Mouse (Mus musculus) left cerebral cortex, adult 9 months (tissue): ENCODE results near the gene Ywhae.
"Not testable (repeated sequence)": the region's sequence is repeated elsewhere in the genome, so short reads cannot be mapped to it uniquely, and the experiment has no call there.

Experiments used
- DNase-seq, 2 experiments: peaks; one replicate each; pipeline ENCODE4 v3.0.0; 2022; ENCODE audit warnings: low spot score in 2 of 2

Ywhae gene

DNA sequence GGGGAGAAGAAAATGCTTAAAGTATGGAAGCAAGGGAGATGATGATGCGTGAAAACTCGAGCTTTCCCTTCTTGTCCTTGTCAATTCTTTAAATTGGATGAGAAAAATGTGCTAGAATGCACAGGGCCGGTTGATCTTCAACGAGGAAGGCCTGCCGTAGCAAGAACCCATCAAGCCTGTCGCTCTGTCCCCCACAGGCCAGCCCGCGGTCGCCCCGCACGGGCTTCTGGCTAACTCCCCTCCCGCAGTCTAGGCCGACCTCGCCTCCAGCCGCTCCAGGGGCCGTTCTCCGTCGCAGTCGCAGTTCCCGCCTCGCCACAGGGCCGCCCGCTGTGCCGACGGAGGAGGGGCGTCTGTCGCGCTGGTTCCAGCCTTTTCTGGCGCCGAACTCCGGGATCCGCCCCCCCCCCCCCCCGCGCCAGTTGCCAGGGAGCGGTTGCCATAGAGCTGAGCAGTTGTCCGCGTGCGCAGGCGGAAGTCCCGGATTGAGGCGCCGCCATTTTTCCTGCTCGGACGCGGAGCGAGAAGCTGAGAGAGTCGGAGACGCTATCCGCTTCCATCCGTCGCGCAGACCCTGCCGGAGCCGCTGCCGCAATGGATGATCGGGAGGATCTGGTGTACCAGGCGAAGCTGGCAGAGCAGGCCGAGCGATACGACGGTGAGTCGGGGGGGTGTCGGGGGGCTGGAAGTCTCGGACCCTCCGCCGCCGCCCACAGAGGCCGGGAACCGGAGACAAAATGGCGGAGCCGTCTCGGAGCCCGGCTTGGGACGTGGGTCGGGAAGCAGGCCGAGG is at the start of gene Ywhae:
Gene Ywhae, plus strand, starts transcription at position 436 of the 793 bp plus-strand sequence.
- DNase-seq, result peak; percentile 47 to 88

DNA sequence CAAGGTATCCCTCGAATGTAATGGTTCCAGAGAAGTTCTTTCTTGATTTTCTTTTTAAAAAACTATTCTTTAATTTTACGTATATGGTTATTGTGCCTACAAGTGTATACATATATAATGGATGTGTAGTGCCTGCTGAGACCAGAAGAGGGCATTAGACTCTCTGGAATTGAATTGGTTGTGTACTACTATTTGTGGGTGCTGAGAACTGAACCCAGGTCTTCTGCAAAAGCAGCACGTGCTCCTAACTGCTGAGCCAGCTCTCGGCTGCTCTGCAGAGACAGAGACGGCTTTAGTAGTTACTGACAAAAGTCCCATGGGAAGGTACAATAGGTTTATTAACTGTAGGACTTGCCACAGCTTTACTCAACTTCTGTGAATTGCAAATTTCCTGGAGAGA is 48.2 kb upstream of the Ywhae start:
- DNase-seq, result no peak

DNA sequence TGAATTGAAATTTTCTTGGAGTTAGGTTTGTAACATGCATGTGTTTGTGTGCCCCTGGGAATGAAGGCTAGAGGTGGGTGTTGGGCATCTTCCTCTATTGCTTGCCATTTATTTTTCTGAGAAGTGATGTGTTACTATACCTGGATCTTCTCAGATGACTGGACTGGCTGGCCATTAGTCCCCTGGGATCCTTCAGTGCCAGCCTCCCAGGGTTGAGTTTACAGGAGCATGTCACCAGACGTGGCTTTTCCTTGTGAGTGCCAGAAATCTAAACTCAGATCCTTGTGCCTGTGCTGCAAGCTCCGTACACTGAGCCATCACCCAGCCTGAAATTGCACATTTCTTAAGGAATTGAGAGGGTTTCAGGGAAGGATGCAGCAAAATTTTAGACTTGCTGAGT is 47.7 kb upstream of the Ywhae start:
- no peak for DNase-seq

DNA sequence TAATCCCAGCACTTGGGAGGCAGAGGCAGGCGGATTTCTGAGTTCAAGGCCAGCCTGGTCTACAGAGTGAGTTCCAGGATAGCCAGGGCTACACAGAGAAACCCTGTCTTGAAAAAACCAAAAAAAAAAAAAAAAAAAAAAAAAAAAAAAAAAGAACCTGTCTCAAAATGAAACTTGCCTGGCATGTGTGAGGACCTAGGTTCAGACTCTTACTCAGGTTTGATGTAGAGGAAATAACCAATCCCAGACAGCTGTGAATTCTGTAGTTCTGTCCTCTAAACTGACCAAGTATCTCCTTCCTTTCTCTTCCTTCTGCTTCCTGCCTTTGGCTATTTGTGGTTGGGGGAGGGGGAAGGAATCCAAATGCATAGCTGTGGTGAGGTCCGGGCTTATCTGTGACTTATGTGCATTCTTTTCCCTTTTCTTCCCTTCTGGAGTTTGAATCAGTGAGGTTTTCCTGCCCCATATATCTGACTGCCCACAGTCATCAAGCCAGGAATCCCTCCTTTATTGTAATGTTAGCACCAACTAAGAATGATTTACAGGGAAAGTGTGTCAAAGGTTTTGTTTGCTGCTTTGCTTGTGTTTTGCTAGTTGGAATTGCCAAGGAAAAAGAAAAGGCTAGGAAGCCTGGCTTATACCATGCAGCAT is 45.2 kb upstream of the Ywhae start:
- DNase-seq, result no peak

DNA sequence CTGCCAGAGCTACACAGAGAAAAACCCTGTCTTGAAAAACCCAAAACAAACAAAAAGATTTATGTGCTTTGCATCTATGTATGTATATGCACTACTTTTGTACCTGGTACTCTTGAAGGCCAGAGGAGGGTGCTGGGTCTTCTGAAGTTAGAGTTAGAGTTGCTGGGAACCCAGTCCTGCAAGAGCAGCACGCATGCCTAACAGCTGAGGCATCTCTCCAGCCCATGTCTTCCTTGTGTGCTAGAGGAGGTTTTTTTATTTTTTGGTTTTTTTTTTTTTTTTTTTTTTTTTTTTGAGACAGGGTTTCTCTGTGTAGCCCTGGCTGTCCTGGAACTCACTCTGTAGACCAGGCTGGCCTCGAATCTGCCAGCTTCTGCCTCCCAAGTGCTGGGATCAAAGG is 44.5 kb upstream of the Ywhae start:
- no peak for DNase-seq

DNA sequence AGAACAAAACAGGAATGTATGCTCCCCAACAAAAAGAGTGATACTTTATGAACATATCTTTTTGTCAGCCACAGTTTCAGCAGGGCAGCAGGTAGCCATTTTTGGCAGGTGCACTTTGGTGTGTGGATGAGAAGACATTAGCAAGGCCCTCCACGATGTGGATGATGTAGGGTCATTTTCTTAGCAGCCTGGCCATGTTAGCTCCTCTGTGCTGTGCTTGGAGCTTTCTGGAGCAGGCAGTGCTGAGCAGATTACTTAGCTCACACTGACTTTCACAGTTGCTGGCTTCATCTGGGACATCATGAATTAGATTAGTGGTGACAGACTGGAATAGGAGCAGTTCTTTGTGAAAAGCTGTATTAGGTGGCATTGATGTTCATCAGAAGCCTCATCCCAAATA is 42.7 kb upstream of the Ywhae start:
- DNase-seq, result no peak

DNA sequence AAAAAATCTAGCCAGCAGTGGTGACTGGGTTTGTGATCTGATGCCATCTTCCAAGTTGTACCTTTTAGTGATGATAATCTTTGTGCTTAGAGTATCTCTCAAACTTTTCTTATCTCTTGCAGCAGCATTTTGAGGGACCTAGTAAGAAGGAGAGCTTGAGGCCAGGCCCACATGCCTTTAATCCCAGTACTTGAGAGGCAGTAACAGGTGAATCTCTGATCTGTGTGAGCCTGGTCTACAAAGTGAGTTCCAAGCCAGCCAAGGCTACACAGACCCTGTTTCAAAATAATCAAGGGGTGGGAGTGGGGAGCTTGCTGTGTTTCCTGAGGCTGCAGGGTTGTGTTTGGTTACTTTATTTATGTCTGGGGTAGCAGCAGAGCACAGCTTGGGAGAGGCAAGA is 41.6 kb upstream of the Ywhae start:
- no peak for DNase-seq

DNA sequence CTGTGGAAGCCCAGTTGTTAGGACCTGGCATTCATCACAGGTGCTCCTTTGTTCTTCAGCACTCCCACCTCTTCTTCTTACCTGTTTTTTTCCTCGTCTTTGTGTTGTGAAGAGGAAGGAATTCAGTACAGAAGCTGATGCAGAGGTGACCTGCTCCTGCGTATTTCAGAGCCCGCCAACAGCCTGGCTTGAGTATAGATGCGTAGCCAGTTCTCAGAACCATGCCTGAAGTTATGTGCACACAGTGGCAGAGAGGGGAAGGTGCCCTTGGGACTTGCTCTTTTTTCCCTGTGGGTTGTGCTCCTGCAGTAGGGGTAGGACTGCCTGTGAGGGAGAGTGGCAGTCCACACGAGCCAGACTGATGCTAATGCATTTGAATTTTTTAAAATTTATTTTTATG is 39.1 kb upstream of the Ywhae start:
- DNase-seq, result no peak

DNA sequence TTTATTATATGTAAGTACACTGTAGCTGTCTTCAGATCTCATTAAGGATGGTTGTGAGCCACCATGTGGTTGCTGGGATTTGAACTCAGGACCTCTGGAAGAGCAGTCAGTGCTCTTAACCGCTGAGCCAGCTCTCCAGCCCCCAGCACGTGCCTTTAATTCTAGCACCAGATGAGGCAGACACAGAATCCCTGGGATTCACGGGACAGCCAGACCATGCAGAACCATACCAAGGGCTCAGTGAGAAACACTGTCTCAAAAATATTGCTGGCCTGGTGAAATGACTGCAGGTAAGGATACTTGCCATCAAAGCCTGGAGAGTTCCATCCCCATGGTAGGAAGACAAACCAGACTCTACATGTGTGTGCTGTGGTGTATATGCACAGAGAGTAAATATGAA is 35.2 kb upstream of the Ywhae start:
- DNase-seq, result not testable (repeated sequence)

DNA sequence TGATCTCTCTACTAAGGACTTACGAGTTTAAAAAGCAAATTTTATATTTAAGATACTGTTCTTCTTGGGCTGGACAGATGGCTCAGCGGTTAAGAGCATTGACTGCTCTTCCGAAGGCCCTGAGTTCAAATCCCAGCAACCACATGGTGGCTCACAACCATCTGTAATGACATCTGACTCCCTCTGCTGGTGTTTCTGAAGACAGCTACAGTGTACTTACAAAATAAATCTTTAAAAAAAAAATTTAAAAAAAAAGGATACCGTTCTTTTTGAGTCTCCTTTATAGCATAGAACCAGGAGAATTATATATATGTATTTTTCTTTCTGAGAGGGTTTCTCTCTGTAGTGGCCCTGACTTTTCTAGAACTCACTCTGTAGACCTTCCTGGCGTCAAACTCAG is 32.1 kb upstream of the Ywhae start:
- DNase-seq, result no peak

DNA sequence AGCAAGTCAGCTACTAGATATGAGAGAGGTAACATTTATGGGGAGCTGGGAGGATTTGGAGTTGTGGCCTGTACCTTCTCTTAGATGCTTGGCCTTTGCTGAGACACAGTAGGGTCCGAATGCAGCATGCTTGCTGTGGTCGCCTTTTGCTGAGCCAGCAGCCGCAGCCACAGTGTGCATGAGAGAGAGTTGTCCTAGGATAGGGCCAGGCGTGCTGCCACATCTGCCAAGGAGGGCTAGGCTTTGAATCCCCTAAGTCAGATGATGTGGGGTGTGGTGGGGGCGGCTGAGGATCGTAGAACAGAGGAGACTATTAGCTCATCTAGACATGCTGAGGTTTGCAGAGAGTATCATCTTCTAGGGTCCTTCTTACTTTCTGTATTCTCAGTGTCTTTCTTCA is 29.9 kb upstream of the Ywhae start:
- no peak for DNase-seq

DNA sequence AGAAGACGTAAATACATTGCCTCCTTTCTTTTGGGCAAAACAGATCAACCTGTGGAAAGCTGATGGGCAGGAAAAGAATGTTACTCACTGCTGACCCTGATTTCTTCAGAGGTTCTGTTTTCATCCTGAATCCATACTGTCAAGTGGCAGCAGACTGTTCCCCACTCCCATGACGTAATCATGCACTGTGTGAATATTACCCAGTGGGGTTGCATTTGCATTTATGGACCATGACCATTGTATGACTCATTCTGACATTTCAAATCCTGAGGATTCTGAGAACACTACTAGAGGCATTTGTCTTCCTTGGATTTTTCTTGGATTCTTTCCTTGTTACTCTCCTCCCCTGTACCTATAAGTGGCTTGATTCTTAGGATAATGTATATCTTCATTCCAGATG is 28.9 kb upstream of the Ywhae start:
- DNase-seq, result no peak

DNA sequence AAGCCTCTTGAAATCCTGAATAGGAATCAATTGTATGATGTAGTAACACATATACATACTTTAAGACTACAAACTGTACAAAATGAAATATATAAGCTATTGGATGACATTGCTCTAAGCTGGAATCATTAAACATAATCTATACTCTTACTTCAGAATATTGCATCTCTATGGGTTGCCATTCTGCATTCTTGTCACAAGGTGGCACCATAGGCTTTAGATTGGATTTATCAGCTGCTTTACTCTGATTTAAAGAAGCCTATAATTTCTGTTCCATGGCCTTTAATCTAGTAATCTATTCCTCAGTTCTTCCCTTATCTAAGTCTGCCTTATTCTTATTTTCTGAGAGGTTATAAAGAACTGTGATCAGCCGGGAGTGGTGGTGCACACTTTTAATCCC is 18.7 kb upstream of the Ywhae start:
- no peak for DNase-seq

DNA sequence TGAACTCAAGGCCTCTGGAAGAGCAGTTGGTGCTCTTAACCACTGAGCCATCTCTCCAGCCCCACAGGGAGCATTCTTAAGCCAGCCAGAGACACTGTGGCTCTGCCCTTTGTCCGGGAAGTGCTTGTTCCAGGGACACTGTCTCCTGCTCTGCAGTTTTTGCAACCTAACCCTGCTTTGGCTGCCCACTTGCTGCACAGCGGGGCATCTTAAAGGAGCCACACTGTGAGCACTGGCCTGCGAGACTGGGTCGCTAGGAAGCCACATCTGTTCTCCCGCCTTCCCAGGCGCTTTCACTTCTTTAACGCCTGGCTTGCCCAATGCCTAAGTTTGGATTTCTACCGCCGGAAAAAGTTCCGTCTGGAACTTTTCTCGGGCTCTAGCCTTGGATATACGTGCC is 17.1 kb upstream of the Ywhae start:
- no peak for DNase-seq

DNA sequence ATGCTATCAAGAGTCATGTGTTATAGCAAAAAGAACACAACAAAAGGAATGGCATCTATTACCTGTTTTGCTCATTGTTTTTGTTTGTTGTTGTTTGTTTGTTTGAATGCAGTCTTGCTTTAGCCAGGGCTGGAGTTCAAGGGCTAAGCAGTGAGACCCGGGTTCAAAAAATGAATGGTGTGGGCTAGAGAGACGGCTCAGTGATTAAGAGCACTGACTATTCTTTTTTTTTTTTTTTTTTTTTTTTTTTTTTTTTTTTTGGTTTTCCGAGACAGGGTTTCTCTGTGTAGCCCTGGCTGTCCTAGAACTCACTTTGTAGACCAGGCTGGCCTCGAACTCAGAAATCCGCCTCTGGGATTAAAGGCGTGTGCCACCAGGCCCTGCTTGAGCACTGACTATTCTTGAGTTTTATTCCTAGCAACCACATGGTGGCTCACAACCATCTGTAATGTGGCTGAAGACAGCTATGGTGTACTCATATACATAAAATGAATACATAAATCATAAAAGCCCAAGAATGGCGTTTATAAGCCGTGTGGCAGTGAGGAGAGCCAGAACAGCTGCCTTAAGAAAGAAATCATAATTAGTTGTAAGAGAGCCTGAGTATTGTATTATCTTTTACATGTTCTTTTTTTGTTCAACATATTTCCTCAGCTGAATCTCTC is 15.9 kb upstream of the Ywhae start:
- no peak for DNase-seq

DNA sequence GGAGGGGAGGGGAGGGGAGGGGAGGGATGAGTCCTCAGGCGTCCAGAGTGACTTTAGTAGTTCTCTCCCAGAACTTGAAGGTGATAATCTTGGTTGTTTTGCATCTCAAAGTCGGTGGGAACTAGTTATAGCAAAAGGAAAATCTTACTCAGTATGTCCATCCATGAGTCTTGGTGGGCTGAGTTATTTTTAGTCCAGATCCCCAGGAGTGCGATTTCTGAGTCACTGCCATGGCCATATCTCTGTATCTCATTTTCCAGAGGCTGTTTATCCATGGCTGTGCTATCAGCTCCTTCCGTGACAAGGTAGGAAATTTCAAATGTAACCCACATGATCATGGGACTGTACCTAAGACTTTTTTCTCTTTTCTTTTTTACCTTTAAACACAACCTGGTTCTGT is 10.3 kb upstream of the Ywhae start:
- DNase-seq, result no peak

DNA sequence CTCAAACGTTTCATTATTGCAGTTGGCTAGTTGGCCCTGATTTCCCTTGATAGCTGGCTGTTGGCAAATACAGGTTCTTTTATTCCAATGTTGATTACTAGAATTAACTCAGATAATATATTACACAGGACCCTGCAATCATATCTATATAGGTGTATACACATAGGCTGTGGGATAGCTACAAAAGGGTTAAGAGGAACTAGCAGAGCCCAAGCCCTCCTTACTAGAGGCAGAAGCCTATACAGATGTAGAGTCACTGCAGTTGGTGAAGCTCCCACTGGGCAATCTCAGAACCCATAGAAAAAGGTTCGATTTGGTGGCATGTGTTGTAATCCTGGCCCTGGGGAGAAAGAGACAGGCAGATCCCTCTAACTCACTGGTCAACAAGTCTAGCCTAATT is 5.5 kb upstream of the Ywhae start:
- no peak for DNase-seq

DNA sequence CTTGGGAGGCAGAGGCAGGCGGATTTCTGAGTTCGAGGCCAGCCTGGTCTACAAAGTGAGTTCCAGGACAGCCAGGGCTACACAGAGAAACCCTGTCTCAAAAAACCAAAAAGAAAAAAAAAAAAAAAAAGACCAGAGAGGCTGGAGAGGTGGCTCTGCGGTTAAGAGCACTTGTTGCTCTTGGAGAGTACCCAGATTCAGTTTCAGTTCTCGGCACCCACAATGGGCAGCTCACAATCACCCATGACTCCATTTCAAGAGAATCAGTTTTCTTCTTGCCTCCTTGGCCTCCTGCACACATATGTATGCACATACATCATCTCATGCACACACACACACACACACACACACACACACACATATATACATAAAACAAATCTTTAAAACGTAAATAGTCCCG is 5.0 kb upstream of the Ywhae start:
- DNase-seq, result not testable (repeated sequence)

DNA sequence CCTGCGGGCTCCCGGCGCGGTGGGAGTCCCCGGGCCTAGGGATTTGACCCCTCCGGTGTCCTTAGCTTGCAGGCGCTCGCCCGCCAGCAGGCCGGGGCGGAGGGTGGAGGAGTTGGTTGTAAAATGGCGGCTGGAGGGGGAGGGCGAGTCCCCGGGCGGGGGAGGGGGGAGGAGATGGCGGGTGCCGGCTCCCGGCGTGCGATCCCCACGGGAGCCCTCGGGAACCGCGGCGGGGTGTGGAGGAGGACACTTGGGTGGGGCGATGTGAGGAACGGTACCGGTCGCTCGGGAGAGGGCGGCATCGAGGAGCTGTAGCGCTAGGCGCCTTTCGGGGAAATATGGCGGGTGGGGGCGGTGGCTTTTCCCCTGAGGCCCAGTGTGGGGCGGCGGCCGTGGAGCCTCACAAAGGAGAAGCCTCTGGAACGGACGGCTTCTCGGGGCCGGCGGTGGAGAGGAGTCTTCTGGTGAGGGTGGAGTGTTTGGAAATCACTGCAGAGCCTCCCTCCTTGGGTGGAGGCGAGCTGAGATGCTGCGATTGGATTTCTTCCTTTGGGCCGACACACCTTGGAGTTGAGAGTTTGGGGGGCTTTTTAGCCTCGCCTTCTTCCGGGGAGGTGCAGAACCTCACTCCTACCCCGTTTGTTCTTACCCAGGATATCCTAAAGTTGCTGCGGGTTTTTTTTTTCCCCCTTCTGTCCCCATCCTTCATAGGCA is 715 bp downstream of the Ywhae start:
- peak in 1 of 2 experiments; percentile 64 for DNase-seq

DNA sequence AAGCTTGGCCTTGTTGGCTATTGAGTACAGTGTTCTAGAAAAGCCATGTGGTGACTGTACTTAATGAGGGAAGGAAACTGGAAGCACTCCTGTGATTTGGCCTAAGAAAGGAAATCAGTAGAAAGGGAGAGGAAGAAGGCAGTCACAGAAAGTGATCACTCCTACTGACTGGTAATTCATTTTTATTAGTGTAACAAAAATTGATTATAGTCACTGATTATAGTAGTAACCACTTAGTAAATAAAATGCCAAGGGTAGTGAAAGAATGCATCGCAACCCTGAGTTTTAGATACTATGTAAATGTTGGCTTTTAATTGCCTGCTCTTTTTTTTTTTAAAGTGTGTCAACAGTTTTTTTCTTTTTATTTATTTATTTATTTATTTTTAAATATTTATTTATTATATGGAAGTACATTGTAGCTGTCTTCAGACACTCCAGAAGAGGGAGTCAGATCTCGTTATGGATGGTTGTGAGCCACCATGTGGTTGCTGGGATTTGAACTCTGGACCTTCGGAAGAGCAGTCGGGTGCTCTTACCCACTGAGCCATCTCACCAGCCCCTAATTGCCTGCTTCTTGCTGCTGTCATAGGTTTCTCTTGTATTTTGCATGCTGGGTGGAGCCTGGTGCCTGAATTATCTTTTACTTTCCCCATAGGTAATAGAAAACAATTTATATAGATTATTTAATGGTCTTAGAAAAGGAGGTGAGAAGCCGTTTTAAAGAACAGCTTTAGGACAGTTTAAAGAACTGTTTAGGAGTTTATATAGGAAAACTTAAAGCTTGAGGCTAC is 3.0 kb downstream of the Ywhae start:
- DNase-seq, result no peak

DNA sequence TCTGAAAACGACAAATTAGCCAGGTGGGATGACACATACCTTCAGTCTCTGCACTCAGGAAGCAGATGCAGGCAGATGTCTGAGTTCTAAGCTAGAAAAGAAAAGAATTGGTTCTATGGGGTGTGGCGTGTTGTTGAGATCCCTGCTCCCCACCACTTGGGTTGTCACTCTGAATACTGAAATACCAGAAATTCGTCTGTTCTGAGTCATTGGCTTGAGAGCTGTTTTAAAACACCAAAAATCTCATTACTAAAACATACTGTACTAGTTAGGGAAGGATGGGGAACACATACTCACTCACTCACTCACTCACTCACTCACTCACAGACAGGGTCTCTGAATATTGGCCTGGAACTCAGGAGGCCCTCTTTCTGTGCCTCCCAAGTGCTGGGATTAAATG is 4.3 kb downstream of the Ywhae start:
- no peak for DNase-seq
